Mouse (Mus musculus) liver (tissue): ENCODE measurements around the gene Hist1h2bf.
"Not testable (repeated sequence)": the region's sequence is repeated elsewhere in the genome, so short reads cannot be mapped to it uniquely, and the experiment has no call there.

Source experiments
- DNase-seq: peaks from one replicate; pipeline ENCODE4 v3.0.0-alpha.2; 2020; ENCODE audit warnings: mixed read lengths

The Hist1h2bf gene

DNA sequence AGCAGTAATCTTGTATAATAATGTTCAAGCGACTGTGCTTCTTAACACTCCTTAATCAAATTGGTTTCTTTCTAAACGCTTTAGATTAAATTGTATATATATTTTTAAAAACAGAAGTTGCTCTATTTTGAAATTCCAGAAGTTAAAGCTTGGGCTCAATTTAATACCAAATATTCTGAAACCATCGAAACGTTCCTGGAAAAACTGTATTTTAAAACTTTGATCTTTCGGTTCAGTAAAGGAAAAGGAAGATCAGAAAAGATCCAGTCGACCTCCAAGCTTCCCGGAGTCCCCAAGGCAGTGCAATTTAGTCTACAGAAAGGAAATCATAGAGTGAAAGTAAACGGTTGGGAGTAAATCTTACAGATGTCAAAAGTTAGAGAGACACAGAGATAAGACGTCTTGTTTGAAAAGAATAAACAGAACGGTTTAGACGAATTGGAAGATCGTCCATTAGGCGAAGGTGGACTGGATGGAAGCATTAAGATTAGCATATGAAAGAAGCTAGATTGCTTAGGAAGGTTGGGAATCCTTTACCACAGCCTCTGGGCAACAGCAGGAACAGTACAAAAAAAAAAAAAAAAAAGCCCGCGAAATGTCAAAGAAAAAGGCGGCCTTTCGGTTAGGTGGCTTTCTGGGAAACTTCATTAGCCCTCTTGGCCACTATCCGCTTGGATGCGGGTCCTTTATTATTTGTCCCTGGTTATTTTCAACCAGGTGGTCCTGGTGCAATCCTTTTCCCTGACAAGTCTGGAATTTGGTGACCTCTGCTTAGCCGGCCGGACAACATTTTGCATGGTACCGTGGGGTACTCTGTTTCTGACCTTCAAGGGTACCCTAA lies 12.3 kb upstream of the Hist1h2bf start:
- peak; percentile 19 for DNase-seq

- peak; percentile 86 for DNase-seq
Measured at GRCm38 (mm10) chr13:23585442-23586098, 11.6 kb upstream of the Hist1h2bf start.

- DNase-seq, result peak; percentile 85
Measured at GRCm38 (mm10) chr13:23585029-23585441, 11.0 kb upstream of the Hist1h2bf start.

DNA sequence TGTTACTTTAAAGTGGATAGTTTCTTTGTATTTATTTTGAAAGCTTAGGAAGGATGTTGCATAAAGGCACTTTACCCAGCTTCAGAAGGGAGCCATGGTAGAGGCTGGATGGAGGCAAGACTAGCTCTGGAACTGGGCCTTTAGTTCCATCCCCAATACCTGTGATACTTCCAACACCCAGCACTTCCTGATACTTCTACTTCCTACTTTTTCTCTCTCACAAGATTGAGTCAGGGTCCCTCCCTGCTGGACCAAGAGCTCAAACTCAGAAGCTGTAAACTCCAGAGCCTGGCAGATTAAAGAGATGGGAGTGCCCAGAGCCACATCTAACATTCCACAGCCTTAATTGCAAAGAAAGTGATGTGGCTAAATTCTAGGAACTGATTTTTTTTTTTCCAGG lies 10.3 kb upstream of the Hist1h2bf start:
- peak; percentile 31 for DNase-seq

- DNase-seq, result no peak
Measured at GRCm38 (mm10) chr13:23583387-23584068, 9.5 kb upstream of the Hist1h2bf start.

DNA sequence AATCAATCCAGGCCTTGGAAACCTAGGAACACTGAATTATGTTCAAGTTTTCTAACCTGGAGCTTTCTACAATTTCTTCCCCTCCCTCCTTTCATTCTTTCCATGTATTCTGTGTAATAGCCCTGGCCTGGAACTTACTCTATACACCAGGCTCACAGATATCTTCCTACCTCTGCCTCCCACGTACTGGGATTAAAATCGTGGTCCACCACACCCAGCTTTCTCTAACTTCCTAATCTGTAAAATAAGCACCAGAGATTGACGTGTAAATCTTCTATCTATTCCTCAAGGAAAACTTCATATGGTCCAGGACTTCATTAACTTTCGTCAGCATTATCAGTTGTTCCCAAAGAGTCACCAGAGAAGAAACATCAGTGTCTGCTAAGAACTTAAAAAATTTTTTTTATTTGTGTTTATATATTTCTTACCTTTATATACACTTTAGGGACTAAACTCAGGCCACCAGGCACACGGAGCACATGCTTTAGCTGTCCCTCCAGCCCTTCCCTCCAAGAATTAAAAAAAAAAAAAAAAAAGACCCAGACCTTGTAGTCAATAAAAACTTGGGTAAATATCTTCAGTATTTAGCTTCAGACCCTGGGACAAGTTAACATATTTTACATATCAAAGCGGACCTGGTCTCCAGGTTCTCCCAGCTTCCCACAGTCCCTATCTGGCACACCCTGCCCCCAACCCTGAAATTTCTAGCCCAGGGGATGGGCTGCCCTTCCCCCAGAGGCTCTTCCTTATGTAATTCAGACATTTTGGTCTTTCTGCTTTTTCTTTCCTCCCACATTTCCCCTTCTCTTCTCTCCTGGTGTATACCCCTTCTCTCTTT lies 8.4 kb upstream of the Hist1h2bf start:
- DNase-seq, result peak; percentile 25

DNA sequence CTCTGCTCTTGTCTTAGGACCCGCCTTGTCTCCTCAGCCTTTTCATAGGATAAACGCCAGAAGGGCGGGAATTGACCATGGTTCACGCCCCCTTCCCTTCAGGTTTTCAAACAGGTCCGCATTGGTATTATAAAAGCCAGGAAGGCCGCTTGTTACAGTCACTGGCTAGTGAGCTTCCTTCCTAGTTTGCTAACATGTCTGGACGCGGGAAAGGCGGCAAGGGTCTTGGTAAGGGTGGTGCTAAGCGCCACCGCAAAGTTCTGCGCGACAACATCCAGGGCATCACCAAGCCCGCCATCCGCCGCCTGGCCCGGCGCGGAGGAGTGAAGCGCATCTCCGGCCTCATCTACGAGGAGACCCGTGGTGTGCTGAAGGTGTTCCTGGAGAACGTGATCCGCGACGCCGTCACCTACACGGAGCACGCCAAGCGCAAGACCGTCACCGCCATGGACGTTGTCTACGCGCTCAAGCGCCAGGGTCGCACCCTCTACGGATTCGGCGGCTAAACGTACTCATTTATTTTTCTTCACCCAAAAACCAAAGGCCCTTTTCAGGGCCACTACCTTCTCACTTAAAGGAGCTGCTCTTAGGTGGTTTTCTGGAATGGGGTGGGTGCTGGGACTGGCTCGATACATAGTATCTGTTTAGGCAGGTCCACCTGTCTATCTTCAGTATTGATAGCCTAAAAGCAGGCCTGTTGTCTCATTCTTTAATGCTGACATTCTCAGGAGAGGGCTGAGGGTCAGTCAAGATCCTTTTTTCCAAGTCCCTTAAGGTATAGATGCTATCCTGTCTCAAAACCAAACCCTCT lies 7.6 kb upstream of the Hist1h2bf start, which contains the start of gene Hist1h4d:
Gene Hist1h4d, plus strand, starts transcription at position 191 of the 811 bp plus-strand sequence.
- DNase-seq, result peak; percentile 94

DNA sequence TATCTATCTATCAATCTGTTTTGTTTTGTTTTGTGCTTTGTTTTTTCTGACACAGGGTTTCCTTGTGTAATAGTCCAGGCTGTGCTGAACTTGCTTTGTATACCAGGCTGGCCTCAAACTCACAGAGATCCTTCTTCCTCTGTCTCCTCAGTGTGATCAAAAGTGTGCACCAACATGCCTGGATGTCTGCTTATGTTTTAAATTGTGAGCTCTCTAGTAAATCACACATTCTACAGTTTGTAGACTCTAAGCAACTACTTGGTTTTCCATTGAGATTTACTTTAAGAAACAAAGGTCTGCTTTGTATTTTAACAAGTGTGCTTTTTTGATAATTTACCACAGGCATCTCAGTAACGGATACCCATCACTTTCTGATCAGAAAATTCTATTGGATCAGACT lies 3.8 kb upstream of the Hist1h2bf start:
- DNase-seq, result no peak

DNA sequence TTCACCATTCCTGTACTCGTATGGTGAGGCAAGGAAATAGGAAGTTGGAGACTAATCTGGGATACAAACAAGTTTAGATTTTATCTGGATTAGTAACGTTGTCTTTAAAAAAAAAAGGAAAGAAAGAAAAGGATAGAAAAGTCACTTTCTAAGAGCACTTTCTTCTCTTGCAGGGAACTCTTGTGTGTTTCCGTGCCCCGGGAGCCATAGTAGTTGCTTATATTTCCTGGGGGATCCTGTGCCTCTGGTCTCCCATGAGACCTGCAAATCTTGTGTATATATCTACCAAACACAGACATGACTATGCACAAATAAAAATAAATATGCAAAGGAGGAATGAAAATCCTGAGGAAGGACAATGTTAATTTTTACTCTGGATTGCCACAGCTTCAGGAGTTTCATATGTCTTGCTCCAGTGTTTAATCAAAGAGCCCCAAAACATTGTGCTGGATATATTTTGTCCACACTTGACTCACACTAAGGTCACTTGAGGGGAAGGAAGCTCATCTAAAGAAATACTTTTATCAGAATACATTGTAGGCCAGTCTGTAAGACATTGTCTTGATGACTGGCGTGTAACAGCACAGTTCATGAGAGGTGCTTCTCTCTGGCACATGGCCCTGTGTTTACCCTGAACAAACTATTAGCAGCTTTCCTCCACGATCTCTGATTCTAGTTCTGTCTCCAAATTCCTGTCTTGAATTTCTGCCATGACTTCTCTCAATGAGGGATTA lies 3.1 kb upstream of the Hist1h2bf start:
- DNase-seq, result peak; percentile 28

GRCm38 (mm10) chr13:23576351-23576881 lies 2.4 kb upstream of the Hist1h2bf start:
- peak; percentile 38 for DNase-seq

GRCm38 (mm10) chr13:23575864-23576313 lies 1.9 kb upstream of the Hist1h2bf start:
- DNase-seq, result peak; percentile 35

DNA sequence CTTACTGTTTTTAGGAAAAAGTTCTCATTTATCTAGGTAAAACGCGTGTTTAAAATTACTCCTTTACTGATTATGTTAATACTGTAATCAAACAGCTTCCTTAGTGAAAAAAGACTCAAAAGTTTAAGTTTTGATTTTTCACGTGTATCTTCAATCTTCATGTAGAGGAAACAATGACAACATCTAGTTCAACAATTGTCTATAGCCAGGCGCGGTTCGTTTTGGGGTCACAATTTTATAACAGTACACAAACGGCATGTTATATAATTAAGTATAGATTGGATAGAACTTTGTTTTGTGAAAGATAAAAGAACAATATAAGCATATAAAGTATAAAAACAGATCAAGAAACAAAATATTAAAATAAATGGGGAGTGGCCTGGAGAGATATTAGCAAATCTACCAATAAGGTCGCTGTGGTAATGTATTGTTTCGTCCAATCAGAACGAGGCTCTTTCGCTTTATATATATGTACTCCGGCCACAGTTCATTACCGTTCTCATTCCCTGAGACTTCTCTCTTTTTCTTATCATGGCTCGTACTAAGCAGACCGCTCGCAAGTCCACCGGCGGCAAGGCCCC lies 1.4 kb upstream of the Hist1h2bf start, which contains the start of gene Hist1h3d:
Gene Hist1h3d, plus strand, starts transcription at position 493 of the 581 bp plus-strand sequence.
- peak; percentile 74 for DNase-seq

DNA sequence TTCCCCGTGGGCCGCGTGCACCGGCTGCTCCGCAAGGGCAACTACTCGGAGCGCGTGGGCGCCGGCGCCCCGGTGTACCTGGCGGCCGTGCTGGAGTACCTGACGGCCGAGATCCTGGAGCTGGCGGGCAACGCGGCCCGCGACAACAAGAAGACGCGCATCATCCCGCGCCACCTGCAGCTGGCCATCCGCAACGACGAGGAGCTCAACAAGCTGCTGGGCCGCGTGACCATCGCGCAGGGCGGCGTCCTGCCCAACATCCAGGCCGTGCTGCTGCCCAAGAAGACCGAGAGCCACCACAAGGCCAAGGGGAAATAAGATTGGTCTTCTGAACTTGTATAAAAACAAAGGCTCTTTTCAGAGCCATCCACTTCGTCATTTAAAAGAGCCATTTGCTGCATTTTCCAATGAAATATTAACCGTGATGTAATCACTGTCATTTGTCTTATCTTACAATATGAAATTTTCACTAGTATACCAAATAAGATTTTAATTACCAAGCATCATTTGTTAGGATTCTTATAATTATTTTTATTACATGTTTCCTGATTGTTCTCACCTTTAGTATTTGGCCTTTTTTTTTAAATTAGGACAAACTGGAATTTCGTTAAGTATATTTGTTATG lies 662 bp upstream of the Hist1h2bf start:
- not testable (repeated sequence) for DNase-seq

DNA sequence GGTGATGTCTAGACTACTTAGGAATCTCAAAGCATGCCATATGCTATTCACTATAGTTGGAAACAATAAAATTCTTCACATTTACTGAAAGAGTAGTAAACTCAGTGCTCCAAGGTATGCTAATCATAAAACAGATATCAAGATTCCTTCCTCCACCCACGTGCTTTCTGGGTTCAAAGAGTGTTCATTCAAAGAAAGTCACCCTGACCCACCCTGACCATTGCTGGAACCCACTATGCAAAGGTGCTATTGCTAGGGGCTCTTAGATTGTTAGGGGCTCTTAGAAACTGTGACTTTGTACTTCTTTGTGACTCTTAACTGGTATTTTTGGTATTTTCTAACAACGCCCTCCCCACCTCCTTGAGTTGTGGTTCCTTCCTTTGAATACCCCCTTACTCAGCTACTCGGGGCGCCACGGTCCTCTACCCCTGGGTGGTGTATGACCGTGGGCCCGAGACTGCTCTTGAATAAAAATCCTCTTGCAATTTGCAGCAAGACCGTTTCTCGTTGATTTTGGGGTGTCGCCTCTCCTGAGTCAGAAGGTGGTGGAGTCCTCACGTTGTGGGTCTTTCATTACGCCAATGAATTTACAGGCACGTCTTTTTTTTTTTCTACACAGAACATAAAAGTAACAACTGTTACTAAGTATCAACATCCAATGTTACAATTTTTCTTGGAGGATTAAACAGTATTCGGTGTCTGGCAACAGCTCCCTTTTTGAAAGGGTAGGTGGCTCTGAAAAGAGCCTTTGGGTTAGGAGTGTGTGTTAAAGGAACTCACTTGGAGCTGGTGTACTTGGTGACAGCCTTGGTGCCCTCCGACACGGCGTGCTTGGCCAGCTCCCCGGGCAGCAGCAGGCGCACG lies 730 bp downstream of the Hist1h2bf start:
- peak; percentile 47 for DNase-seq

GRCm38 (mm10) chr13:23572218-23573033 lies 1.6 kb downstream of the Hist1h2bf start:
- no peak for DNase-seq

- DNase-seq, result peak; percentile 34
Measured at GRCm38 (mm10) chr13:23571504-23572217, 2.3 kb downstream of the Hist1h2bf start.

GRCm38 (mm10) chr13:23571022-23571503 lies 2.9 kb downstream of the Hist1h2bf start, which contains the start of the genes Hist1h2ae and Hist1h2bg:
Gene Hist1h2ae (minus strand): TSS chr13:23571220.
Gene Hist1h2bg (plus strand): TSS chr13:23571396.
- peak; percentile 88 for DNase-seq
